In the genomic region with DNA sequence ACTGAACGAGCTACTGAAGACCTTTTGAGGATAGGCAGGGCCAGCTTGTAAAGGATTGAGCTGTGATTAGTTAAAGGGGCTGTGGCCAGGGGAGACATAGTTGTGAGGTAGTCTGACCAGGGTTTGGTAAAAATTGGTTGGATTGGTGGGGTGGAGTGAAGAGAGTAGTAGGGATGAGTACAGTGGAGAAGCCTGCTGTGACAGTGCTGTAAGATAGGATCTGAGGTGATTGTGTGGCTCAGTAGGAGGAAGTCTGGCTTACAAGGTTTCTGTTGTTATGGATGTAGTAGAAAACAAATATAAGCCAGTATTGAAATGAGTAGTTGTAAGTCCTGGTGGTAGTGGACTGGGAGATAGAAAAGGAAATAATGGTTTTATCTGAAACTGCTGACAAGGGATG, we compare ENCODE assay signal across 30 mouse cellular contexts.
"Had no signal": no experiment of that assay in that cellular context is flagged by ENCODE, and none has a peak within 500 bp of the region (broad histone marks: within the 10 kb centered on the region; RNA-seq: fewer than 3 reads in every experiment).

No protein-coding gene starts in this region.

- H3K27ac ChIP-seq: heart, embryonic 13.5 days; heart, embryonic 15.5 days; hindbrain, embryonic 10.5 days; hindbrain, embryonic 12.5 days; hindbrain, embryonic 13.5 days; hindbrain, embryonic 14.5 days; hindbrain, embryonic 15.5 days; hindbrain, postnatal 0 days; intestine, embryonic 15.5 days; kidney, embryonic 15.5 days; kidney, postnatal 0 days; layer of hippocampus, adult 2 months; left cerebral cortex, adult 2 months had no signal

- DNase-seq: heart, postnatal 10 days; heart, postnatal 14 days; heart, postnatal 36 days; heart, postnatal 4 days; kidney, adult 11 months; kidney, adult 18-20 months; kidney, adult 2 months; kidney, adult 8-10 months; kidney, adult 9 months; kidney, postnatal 10 days; kidney, postnatal 14 days; kidney, postnatal 25 days; kidney, postnatal 36 days; kidney, postnatal 4 days; layer of hippocampus, adult 9-11 months; layer of hippocampus, postnatal 36 days had no signal

- H3K4me3 ChIP-seq: heart, embryonic 12.5 days; heart, embryonic 13.5 days; heart, embryonic 15.5 days; hindbrain, embryonic 10.5 days; hindbrain, embryonic 12.5 days; hindbrain, embryonic 13.5 days; hindbrain, embryonic 15.5 days; intestine, embryonic 15.5 days; kidney, embryonic 15.5 days; layer of hippocampus, adult 2 months; left cerebral cortex, adult 2 months had no signal

- H3K27me3 ChIP-seq: heart, embryonic 12.5 days; heart, embryonic 13.5 days; heart, embryonic 15.5 days; hindbrain, embryonic 12.5 days; hindbrain, embryonic 13.5 days; hindbrain, embryonic 15.5 days; intestine, embryonic 15.5 days; kidney, embryonic 15.5 days had no signal

- H3K4me1 ChIP-seq: heart, embryonic 12.5 days; heart, embryonic 13.5 days; heart, embryonic 15.5 days; hindbrain, embryonic 10.5 days; hindbrain, embryonic 12.5 days; hindbrain, embryonic 13.5 days; hindbrain, embryonic 15.5 days; intestine, embryonic 15.5 days; kidney, embryonic 15.5 days had no signal

- H3K9ac ChIP-seq: heart, embryonic 12.5 days; heart, embryonic 13.5 days; heart, embryonic 15.5 days; hindbrain, embryonic 12.5 days; hindbrain, embryonic 13.5 days; hindbrain, embryonic 14.5 days; hindbrain, embryonic 15.5 days; intestine, embryonic 15.5 days; kidney, embryonic 15.5 days had no signal
